10 mouse cellular contexts compared by ENCODE assay signal in the genomic region with DNA sequence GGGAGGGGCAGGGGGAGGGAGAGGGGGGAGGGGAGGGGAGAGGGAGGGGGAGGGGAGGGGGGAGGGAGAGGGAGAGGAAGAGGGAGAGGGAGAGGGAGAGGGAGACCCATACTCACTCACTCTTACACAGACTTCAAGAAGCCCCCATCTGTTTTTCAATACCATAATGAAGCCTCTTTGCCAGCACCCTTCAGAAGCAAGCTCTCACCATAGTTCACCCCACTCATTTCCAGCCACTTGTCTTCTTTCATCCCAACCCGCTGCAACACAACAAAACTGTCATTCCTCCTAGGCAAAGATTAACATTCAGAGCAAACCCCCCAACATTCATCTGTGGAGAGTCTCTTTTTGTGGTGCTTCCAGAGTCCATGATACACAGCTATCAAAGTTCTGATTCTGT.
A peak's percentile ranks its signal among the peaks of the same experiment; 100 is the strongest.
DNase-seq lines count a peak whose midpoint lies in the region; ATAC-seq and TF ChIP-seq lines count a peak whose summit lies in the region.
"Had no signal": no experiment of that assay in that cellular context is flagged by ENCODE, and none has a peak within 500 bp of the region (broad histone marks: within the 10 kb centered on the region; RNA-seq: fewer than 3 reads in every experiment).

No protein-coding gene starts in this region.

- no peak for DNase-seq in heart, adult 2 months
- DNase-seq in limb, embryonic 10.5 days (ENCODE audit: low spot score) = no peak
- no peak for DNase-seq in frontal cortex, postnatal 36 days (ENCODE audit: low spot score in 2 of 2)
- DNase-seq: thymus, postnatal 36 days had no signal

- peaks cover 19% of the 10 kb centered on the region for H3K4me1 ChIP-seq in heart, embryonic 15.5 days (replicated peaks)
- H3K4me1 ChIP-seq in heart, adult 2 months (ENCODE audit: control insufficient read depth, insufficient read depth, low read length) = peaks cover 7% of the 10 kb centered on the region
- peaks cover 24% of the 10 kb centered on the region for H3K4me1 ChIP-seq in limb, embryonic 12.5 days (replicated peaks)
- peaks cover 22% of the 10 kb centered on the region for H3K4me1 ChIP-seq in limb, embryonic 10.5 days
- H3K4me1 ChIP-seq in embryonic facial prominence, embryonic 12.5 days = peaks cover 26% of the 10 kb centered on the region
- H3K4me1 ChIP-seq in forebrain, embryonic 15.5 days = peaks cover 44% of the 10 kb centered on the region

- TF ChIP-seq CTCF in heart, adult 2 months (IDR thresholded peaks at IDR 0.05) = no peak

- H3K9me3 ChIP-seq in heart, embryonic 15.5 days (replicated peaks) = no peaks in the 10 kb centered on the region; the same call in 1 of the 2 replicates
- H3K9me3 ChIP-seq in limb, embryonic 12.5 days = no peaks in the 10 kb centered on the region
- no peaks in the 10 kb centered on the region for H3K9me3 ChIP-seq in limb, embryonic 10.5 days (replicated peaks)
- H3K9me3 ChIP-seq in embryonic facial prominence, embryonic 12.5 days = no peaks in the 10 kb centered on the region
- no peaks in the 10 kb centered on the region for H3K9me3 ChIP-seq in forebrain, embryonic 15.5 days
- H3K9me3 ChIP-seq: midbrain, embryonic 15.5 days had no signal

- H3K27ac ChIP-seq in heart, embryonic 15.5 days = 0 out of 2 replicates have a peak overlapping the region, but pooled peaks have one; percentile 46
- H3K27ac ChIP-seq in heart, adult 2 months = no peak overlapping the region
- 0 out of 2 replicates have a peak overlapping the region, but pooled peaks have one; percentile 41 for H3K27ac ChIP-seq in limb, embryonic 12.5 days
- H3K27ac ChIP-seq in limb, embryonic 10.5 days = no peak overlapping the region
- peak overlapping the region; percentile 43 for H3K27ac ChIP-seq in embryonic facial prominence, embryonic 12.5 days
- H3K27ac ChIP-seq in forebrain, embryonic 15.5 days (replicated peaks) = peak overlapping the region; percentile 83
- H3K27ac ChIP-seq: stomach, postnatal 0 days had no signal

- no peak for ATAC-seq in heart, embryonic 15.5 days (replicated peaks; ENCODE audit: insufficient number of reproducible peaks, insufficient read depth, low FRiP score, low read depth)
- no peak for ATAC-seq in limb, embryonic 12.5 days (ENCODE audit: insufficient number of reproducible peaks, insufficient read depth, low FRiP score, low TSS enrichment, low read depth)
- ATAC-seq in embryonic facial prominence, embryonic 12.5 days (ENCODE audit: insufficient number of reproducible peaks, insufficient read depth, low FRiP score, low TSS enrichment) = no peak
- ATAC-seq in forebrain, embryonic 15.5 days (replicated peaks) = peak; percentile 62; the same call in 1 of the 2 replicates

- no peak overlapping the region for H3K4me2 ChIP-seq in heart, embryonic 15.5 days
- H3K4me2 ChIP-seq in limb, embryonic 12.5 days = no peak overlapping the region
- no peak overlapping the region for H3K4me2 ChIP-seq in embryonic facial prominence, embryonic 12.5 days (replicated peaks)
- H3K4me2 ChIP-seq in forebrain, embryonic 15.5 days (replicated peaks) = no peak overlapping the region
- H3K4me2 ChIP-seq: midbrain, embryonic 15.5 days had no signal

- H3K27me3 ChIP-seq in heart, embryonic 15.5 days = peaks cover 18% of the 10 kb centered on the region
- H3K27me3 ChIP-seq in heart, adult 2 months (ENCODE audit: control insufficient read depth, insufficient read depth, low read length) = no peaks in the 10 kb centered on the region
- no peaks in the 10 kb centered on the region for H3K27me3 ChIP-seq in limb, embryonic 12.5 days
- no peaks in the 10 kb centered on the region for H3K27me3 ChIP-seq in limb, embryonic 10.5 days (ENCODE audit: low read depth, poor library complexity, severe bottlenecking)
- H3K27me3 ChIP-seq in embryonic facial prominence, embryonic 12.5 days = no peaks in the 10 kb centered on the region
- H3K27me3 ChIP-seq in forebrain, embryonic 15.5 days = no peaks in the 10 kb centered on the region
- H3K27me3 ChIP-seq: midbrain, embryonic 15.5 days had no signal

- no peak for TF ChIP-seq POLR2A in heart, adult 2 months (IDR thresholded peaks at IDR 0.05; ENCODE audit: insufficient read depth, low read depth, low read length)

- H3K79me2 ChIP-seq in heart, adult 2 months (replicated peaks; ENCODE audit: control insufficient read depth, insufficient read depth, low read length) = no peaks in the 10 kb centered on the region

- TF ChIP-seq EP300 in heart, adult 2 months (IDR thresholded peaks at IDR 0.05; ENCODE audit: insufficient read depth, low read depth, low read length) = no peak

- no peaks in the 10 kb centered on the region for H3K36me3 ChIP-seq in heart, embryonic 15.5 days
- peaks cover 3% of the 10 kb centered on the region; the same call in 1 of the 2 replicates for H3K36me3 ChIP-seq in heart, adult 2 months (ENCODE audit: control insufficient read depth, insufficient read depth, low read length)
- H3K36me3 ChIP-seq in limb, embryonic 12.5 days = 0 out of 2 replicates have a peak, but pooled peaks cover 5% of the 10 kb centered on the region
- peaks cover 4% of the 10 kb centered on the region; the same call in 1 of the 2 replicates for H3K36me3 ChIP-seq in limb, embryonic 10.5 days
- H3K36me3 ChIP-seq in embryonic facial prominence, embryonic 12.5 days = no peaks in the 10 kb centered on the region
- H3K36me3 ChIP-seq in forebrain, embryonic 15.5 days = no peaks in the 10 kb centered on the region
- H3K36me3 ChIP-seq: midbrain, embryonic 15.5 days had no signal

- no peak overlapping the region for H3K4me3 ChIP-seq in heart, embryonic 15.5 days
- H3K4me3 ChIP-seq in heart, adult 2 months = no peak overlapping the region
- H3K4me3 ChIP-seq in limb, embryonic 12.5 days (replicated peaks) = no peak overlapping the region
- H3K4me3 ChIP-seq in limb, embryonic 10.5 days = no peak overlapping the region
- no peak overlapping the region for H3K4me3 ChIP-seq in embryonic facial prominence, embryonic 12.5 days
- no peak overlapping the region for H3K4me3 ChIP-seq in forebrain, embryonic 15.5 days
- H3K4me3 ChIP-seq: midbrain, embryonic 15.5 days had no signal

- intact Hi-C loops in heart, adult 2 months (cut with DNase I) = no loop called here

- 46% methylated on average over 1 of the region's 1 CpGs for WGBS in heart, embryonic 15.5 days
- WGBS in heart, adult 2 months = 77% methylated on average over 1 of the region's 1 CpGs
- 67% methylated on average over 1 of the region's 1 CpGs for WGBS in limb, embryonic 12.5 days
- WGBS in limb, embryonic 10.5 days = 73% methylated on average over 1 of the region's 1 CpGs
- WGBS in embryonic facial prominence, embryonic 12.5 days = 54% methylated on average over 1 of the region's 1 CpGs
- WGBS in forebrain, embryonic 15.5 days = 6% methylated on average over 1 of the region's 1 CpGs

- H3K9ac ChIP-seq in heart, embryonic 15.5 days = no peak overlapping the region
- no peak overlapping the region for H3K9ac ChIP-seq in heart, adult 2 months (ENCODE audit: low read depth, low read length)
- no peak overlapping the region for H3K9ac ChIP-seq in limb, embryonic 12.5 days (replicated peaks)
- H3K9ac ChIP-seq in embryonic facial prominence, embryonic 12.5 days = no peak overlapping the region
- H3K9ac ChIP-seq in forebrain, embryonic 15.5 days (replicated peaks) = no peak overlapping the region
- H3K9ac ChIP-seq: midbrain, embryonic 15.5 days had no signal

Comparison
In these comparisons a context has a peak if more than half of its experiments do, and no peak if none do; other contexts are left out.
1. H3K27ac ChIP-seq: peak in heart, embryonic 15.5 days (single experiment), limb, embryonic 12.5 days (single experiment), embryonic facial prominence, embryonic 12.5 days (single experiment) and forebrain, embryonic 15.5 days (single experiment); none in heart, adult 2 months (single experiment) and limb, embryonic 10.5 days (single experiment).